ENCODE assay signal across 26 mouse cellular contexts in the genomic region with DNA sequence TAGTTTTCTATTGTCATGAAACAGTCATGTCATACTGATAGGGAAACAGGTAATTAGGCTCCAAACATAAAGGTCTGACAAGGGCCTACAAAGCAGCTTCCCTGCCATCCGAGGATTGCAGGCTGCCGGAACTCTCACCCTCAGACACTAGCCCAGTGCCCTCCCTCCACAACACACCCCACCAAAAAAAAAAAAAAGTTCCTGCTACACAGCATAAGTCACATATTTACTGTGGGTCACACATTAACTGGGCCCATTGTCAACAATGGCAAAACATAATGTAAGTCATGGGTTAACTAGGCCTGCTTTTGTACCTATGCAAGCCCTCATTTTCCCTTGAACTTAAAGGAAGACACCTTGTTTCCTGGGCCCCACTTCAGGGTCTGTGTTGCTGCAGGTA.
"Had no signal": no experiment of that assay in that cellular context is flagged by ENCODE, and none has a peak within 500 bp of the region (broad histone marks: within the 10 kb centered on the region; RNA-seq: fewer than 3 reads in every experiment).

No protein-coding gene starts in this region.

- H3K36me3 ChIP-seq: heart, embryonic 15.5 days; intestine, embryonic 15.5 days; limb, embryonic 10.5 days; limb, embryonic 12.5 days had no signal

- H3K4me1 ChIP-seq: heart, embryonic 13.5 days; heart, embryonic 15.5 days; hindbrain, embryonic 10.5 days; hindbrain, embryonic 12.5 days; limb, embryonic 10.5 days; limb, embryonic 12.5 days had no signal

- H3K27me3 ChIP-seq: heart, embryonic 13.5 days; heart, embryonic 15.5 days; hindbrain, embryonic 12.5 days; intestine, embryonic 15.5 days; limb, embryonic 12.5 days had no signal

- H3K27ac ChIP-seq: gastrocnemius, adult 2 months; heart, adult 2 months; heart, embryonic 13.5 days; heart, embryonic 15.5 days; hindbrain, embryonic 10.5 days; hindbrain, embryonic 12.5 days; hindbrain, embryonic 14.5 days; intestine, embryonic 15.5 days; kidney, postnatal 0 days; layer of hippocampus, adult 2 months; left cerebral cortex, adult 2 months; limb, embryonic 10.5 days; limb, embryonic 12.5 days had no signal

- DNase-seq: gastrocnemius, adult 2 months; gastrocnemius, postnatal 10 days; gastrocnemius, postnatal 25 days; heart, adult 2 months; heart, postnatal 14 days; heart, postnatal 36 days; kidney, adult 18-20 months; kidney, adult 8-10 months; kidney, postnatal 25 days; kidney, postnatal 4 days had no signal

- H3K4me3 ChIP-seq: gastrocnemius, adult 2 months; heart, adult 2 months; heart, embryonic 13.5 days; heart, embryonic 15.5 days; hindbrain, embryonic 10.5 days; hindbrain, embryonic 12.5 days; intestine, embryonic 15.5 days; layer of hippocampus, adult 2 months; left cerebral cortex, adult 2 months; limb, embryonic 10.5 days; limb, embryonic 12.5 days had no signal

- ATAC-seq: forebrain, embryonic 16.5 days; hindbrain, embryonic 16.5 days; inflammation-experienced regulatory T-cells, adult 6 months; intestine, embryonic 15.5 days; intestine, postnatal 0 days had no signal

- H3K9me3 ChIP-seq: heart, embryonic 13.5 days; heart, embryonic 15.5 days; hindbrain, embryonic 10.5 days; hindbrain, embryonic 12.5 days; intestine, embryonic 15.5 days; limb, embryonic 10.5 days; limb, embryonic 12.5 days had no signal

- H3K4me2 ChIP-seq: heart, embryonic 11.5 days; heart, embryonic 13.5 days; heart, embryonic 15.5 days; hindbrain, embryonic 12.5 days; hindbrain, embryonic 14.5 days; intestine, embryonic 15.5 days; limb, embryonic 12.5 days had no signal

- H3K9ac ChIP-seq: heart, embryonic 13.5 days; heart, embryonic 15.5 days; hindbrain, embryonic 12.5 days; hindbrain, embryonic 14.5 days; intestine, embryonic 15.5 days; limb, embryonic 12.5 days had no signal
